Mouse (Mus musculus): ENCODE results near the gene Alg12.

DNA sequence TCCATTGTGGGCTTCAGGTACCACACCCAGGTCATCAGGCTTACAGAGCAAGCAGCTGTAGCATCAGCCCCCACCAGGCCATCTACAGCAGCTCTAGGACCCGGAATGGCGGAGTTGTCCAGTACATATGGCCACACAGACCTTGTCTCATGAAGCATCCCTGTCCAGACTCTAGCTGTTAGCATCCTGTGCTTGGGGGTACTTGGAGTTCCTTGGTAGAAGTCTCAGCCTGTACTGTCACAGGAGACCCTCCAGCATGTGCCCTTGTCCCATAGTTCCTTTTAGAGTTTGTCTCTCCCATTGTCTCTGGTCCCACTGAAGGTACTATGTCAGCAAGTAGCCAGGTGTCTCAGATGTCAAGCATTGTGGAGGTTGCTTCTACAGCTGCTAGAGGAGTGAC lies 30.5 kb upstream of the Alg12 start:
- TF ChIP-seq CTCF (IDR thresholded peaks at IDR 0.05) (no peak), EP300 (IDR thresholded peaks at IDR 0.05; ENCODE audit: insufficient read depth, low read depth, low read length) (no peak), POLR2A (IDR thresholded peaks at IDR 0.05; ENCODE audit: insufficient read depth, low read depth, low read length) (no peak)
